Mouse (Mus musculus) kidney, postnatal 4 days (tissue): ENCODE measurements around the gene Olfr1031.
"Not testable (repeated sequence)": the region's sequence is repeated elsewhere in the genome, so short reads cannot be mapped to it uniquely, and the experiment has no call there.

Experiments
- DNase-seq, 2 experiments: peaks; one replicate each; pipeline ENCODE4 v3.0.0; 2021; ENCODE audit warnings: mixed read lengths in 2 of 2

The Olfr1031 gene

DNA sequence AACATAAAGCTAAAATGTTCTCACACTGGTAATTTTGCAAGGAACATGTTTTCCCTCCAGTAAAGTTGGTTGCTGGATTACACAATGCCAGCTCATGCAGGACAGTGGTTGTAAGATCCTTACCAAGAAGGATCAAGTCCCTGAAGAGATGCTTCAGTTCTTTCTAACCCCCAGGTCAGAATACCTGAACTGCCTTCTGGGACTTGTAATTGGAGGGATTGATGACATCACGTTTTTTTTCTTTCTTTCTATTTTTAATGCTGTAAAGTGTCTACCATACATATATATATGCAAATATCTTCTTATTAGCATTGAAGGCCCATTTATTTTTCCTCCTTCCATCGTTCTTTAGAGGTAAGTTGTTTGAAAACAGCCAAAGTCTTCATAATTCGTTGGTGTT lies at the start of gene Olfr1031:
Gene Olfr1031, plus strand, starts transcription at position 301 of the 400 bp plus-strand sequence.
- no peak for DNase-seq

DNA sequence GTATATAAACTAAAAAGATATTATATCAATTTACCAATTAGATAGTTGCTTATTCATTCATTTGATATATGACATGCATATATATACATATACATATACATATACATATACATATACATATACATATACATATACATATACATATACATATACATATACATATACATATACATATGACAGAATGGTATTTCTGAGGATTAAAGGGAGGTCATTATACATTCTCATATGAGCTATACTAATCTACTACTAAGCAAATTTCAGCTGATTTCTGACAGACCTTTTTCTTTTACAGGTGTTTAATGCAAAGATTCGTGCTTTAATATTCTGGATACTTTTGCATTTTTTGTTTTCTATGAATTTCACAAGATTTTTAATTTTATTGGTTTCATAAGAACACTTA lies 40.0 kb upstream of the Olfr1031 start, which contains the start of gene Olfr1028:
Gene Olfr1028, plus strand, starts transcription at position 301 of the 400 bp plus-strand sequence.
- no peak for DNase-seq

DNA sequence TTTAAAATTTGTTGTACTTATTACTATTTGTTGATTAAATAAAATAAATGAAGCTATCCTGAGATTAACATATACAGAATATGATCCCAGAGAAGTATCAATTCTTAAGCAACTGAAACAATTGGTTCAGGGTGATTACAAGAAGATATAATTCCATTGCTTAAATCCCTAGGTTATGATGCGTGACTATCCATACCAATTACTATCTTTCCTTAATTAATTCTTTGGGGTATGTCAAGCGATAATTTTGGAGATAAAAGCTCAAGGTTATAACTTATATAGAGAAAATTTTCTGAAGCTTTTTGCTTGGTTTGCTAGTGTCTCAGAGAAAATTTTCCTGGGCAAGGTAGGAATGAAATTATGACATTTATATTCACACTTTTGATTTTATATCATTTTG lies 16.5 kb upstream of the Olfr1031 start, which contains the start of gene Olfr1029:
Gene Olfr1029, plus strand, starts transcription at position 301 of the 400 bp plus-strand sequence.
- no peak for DNase-seq

DNA sequence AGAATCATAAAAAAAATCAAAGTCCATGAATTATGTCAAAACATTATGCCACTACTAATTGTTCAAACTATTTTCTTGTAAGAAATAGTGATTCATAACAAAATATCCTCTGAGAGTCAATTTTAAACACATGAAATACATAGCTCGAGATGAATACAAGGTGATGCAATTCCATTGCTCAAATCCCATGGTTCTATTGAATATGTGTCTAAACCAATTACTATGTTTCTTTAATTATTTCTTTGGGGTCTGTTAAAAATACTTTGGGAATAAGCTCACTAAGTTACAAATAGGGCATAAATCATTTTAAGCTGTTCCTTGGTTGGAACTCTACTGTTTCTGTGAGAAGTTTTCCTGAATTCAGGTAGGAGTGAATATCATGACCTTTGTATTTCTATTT lies 11.1 kb upstream of the Olfr1031 start, which contains the start of gene Olfr1030:
Gene Olfr1030, plus strand, starts transcription at position 301 of the 400 bp plus-strand sequence.
- no peak for DNase-seq

DNA sequence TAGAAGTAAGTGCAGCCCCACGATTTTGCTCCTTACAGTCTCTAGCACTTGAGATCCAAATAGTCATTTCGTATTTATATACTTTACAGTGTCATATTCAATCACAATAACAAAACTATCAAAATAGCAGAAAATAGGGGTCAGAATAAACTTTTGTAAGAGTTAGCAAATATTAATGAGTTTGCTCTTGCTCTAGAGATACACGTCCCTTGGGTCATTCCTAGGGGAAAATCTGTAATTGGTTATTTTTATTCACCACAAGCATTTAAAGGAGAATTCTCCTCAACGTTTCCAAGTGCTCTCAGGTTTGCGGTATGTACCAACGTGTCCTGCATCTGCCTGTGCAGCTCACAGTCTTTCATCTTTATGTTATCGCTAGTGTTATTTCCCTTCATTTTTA lies 15.1 kb downstream of the Olfr1031 start, which contains the start of gene Olfr1032:
Gene Olfr1032, plus strand, starts transcription at position 301 of the 400 bp plus-strand sequence.
- DNase-seq = no peak

DNA sequence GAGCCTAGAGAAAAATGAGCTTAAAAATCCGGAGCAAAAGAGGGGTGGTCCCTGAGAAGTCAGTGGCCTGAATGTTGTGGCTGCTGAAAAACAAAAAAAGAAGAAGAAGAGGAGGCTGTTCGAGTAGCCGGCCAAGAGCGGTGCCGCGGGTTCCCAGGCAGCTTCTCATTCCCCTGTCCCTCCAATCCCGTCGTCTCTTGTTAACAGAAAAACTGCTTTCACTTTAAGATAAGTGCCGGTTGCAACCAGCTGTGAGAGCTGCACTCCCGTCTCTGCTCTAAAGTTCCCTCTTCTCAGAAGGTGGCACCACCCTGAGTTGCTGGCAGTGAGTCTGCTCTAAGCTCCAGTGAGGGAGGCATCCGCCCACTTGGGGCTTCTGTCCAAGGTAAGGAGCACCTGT lies 30.3 kb downstream of the Olfr1031 start, which contains the start of gene Olfr1033:
Gene Olfr1033, plus strand, starts transcription at position 228 of the 400 bp plus-strand sequence.
- DNase-seq = peak; percentile 8 to 46

DNA sequence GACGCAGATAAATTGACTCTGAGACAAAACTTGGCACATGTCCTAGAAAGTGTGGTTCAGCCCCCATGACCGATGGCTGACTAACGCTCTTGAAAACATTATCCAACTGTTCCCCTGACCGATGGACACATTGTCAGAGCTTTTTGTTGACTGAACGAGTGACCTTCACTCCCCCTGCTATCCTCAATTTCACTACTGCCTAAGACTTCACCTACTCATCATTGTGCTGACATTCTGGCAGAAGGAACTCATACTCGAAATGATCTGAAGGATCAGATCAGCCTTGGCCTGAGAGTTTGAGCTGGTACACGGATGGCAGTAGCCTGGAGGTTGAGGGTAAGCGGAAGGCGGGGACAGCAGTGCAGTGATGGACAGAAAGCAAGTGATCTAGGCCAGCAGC lies 31.4 kb downstream of the Olfr1031 start:
- DNase-seq = not testable (repeated sequence)
